Mouse (Mus musculus) small intestine, adult 2 months (tissue): Measurements from ENCODE around the gene Fbxo44.

ENCODE experiments used
- CTCF ChIP-seq: fragments of 200-500 bp; IDR thresholded peaks from 2 replicates; pipeline ENCODE4 v1.5.1; 2012; ENCODE audit warnings: low read depth, mild to moderate bottlenecking, control low read depth, inconsistent platforms, low read length, moderate library complexity, mixed read lengths; ENCODE audit not compliant: insufficient replicate concordance, insufficient read length; ENCODE audit errors: extremely low read depth
- POLR2A ChIP-seq: fragments of 200-500 bp; IDR thresholded peaks from 2 replicates; pipeline ENCODE4 v1.6.1; 2012; ENCODE audit warnings: low read depth, mild to moderate bottlenecking, control low read depth, inconsistent platforms, low read length, moderate library complexity

DNA sequence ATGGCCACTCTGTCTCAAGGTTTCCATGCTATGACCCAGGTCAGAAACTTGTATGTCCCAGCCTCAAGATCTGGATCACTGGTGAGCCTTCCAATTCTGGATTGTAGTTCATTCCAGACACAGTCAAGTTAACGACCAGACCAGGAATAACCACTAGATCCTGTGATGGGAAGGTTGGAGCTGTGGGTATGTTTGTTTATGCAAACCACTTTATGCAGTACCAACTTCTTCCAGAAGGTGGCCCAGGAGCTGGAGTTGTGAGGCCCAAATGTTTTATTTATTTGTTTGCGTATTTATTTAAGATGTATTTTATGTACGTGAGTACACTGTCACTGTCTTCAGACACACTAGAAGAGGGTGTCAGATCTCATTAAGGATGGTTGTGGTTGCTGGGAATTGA, 5.3 kb downstream of the Fbxo44 start:
- TF ChIP-seq POLR2A = no peak
- no peak for TF ChIP-seq CTCF
